Mouse (Mus musculus): Measurements from ENCODE around the gene Abcc3.

- TF ChIP-seq CTCF (IDR thresholded peaks at IDR 0.05), result no peak
- no peak for TF ChIP-seq EP300 (IDR thresholded peaks at IDR 0.05)
Observed at GRCm38 (mm10) chr11:94326961-94327411, 65.8 kb downstream of the Abcc3 start.
